Mouse (Mus musculus): ENCODE results near the gene Cyth2. TPM values are rescaled to one million over a fixed set of nuclear protein-coding genes. Genes with fewer than 3 reads are reported as not detected.

Gene Cyth2
- polyA plus RNA-seq (2012; ENCODE audit: insufficient read depth, low replicate concordance): 157 and 160 TPM in 2 replicates

- Histone ChIP-seq H3K4me3 (replicated peaks) (peak within 1 kb of the TSS; percentile 94), H3K36me3 (replicated peaks; ENCODE audit: low read length) (peaks cover 41% of the 10 kb centered on the region), H3K4me1 (peaks cover 39% of the 10 kb centered on the region), H3K27me3 (replicated peaks) (peaks cover 11% of the 10 kb centered on the region), H3K9me3 (no peaks in the 10 kb centered on the region)
- no peak for TF ChIP-seq GATA1 (IDR thresholded peaks at IDR 0.05; ENCODE audit: borderline replicate concordance, low read length)
- TF ChIP-seq FLI1 (IDR thresholded peaks at IDR 0.05; ENCODE audit: low read length): no peak
These were observed at the start of gene Cyth2 for GRCm38 (mm10) chr7:45813787-45814779. TSS of gene Cyth2 (minus strand) at chr7:45814581.

GRCm38 (mm10) chr7:45862804-45863203 lies 48.4 kb upstream of the Cyth2 start:
- TF ChIP-seq FLI1 (IDR thresholded peaks at IDR 0.05; ENCODE audit: low read length) (no peak), GATA1 (IDR thresholded peaks at IDR 0.05; ENCODE audit: borderline replicate concordance, low read length) (no peak)
- H3K9me3 ChIP-seq: no peaks in the 10 kb centered on the region
- no peaks in the 10 kb centered on the region for H3K36me3 ChIP-seq (replicated peaks; ENCODE audit: low read length)
- no peak overlapping the region for H3K4me3 ChIP-seq (replicated peaks)
- H3K4me1 ChIP-seq: peaks cover 62% of the 10 kb centered on the region
- H3K27me3 ChIP-seq (replicated peaks): peaks cover 86% of the 10 kb centered on the region

- H3K36me3 ChIP-seq (replicated peaks; ENCODE audit: low read length): no peaks in the 10 kb centered on the region
- peaks cover 51% of the 10 kb centered on the region for H3K4me1 ChIP-seq
- H3K9me3 ChIP-seq: no peaks in the 10 kb centered on the region; the same call in 1 of the 2 replicates
- TF ChIP-seq GATA1 (IDR thresholded peaks at IDR 0.05; ENCODE audit: borderline replicate concordance, low read length): no peak
- TF ChIP-seq FLI1 (IDR thresholded peaks at IDR 0.05; ENCODE audit: low read length): no peak
- H3K27me3 ChIP-seq (replicated peaks): peaks cover 87% of the 10 kb centered on the region
- no peak overlapping the region for H3K4me3 ChIP-seq (replicated peaks)
These were observed 44.6 kb upstream of the Cyth2 start for GRCm38 (mm10) chr7:45859008-45859407.

DNA sequence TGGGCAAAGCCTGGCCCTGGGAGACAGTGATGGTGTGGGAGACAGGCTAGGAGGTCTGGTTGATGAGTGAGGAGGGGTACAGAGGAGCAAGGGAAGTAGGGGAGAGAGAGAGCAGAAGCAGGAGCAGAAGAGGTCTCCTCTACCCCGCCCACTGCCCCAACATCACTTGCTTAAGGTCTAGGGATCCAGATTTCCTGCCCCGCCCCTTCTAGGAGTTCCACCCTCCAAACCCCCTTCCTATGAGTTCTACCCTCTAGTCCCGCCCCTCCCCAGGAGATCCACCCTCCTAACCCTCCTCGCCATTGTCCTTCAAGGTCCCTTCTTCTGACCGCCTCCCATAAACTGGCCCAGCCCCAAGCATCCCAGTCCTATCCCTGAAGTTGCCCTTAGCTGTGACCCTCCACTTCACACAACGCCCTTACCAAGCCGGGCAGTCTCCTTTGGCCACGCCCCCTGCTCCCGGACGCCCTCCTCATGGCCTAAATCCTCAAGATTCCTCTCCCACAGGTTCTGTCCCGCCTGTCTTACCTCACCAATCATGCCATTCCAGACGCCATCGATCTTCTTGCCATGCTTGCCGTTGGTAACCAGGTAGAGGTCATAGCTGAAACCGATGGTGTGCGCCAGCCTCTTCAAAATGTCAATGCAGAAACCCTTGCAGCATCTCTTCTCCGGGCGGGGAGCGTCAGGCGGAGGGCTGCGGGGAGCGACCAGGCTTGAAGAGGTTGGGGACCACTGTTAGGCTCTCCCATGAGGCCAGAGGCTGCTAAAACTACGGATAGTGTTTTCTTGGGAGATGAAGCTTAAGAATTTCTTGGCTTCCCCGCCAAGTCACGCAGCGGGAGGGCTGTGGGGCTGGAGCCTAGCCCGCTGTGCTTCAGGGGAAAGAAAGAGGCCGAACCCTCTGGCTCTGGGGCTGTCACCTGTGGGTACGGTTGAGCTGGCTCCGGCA lies 42.8 kb upstream of the Cyth2 start:
- TF ChIP-seq FLI1 (IDR thresholded peaks at IDR 0.05; ENCODE audit: low read length): no peak
- TF ChIP-seq GATA1 (IDR thresholded peaks at IDR 0.05; ENCODE audit: borderline replicate concordance, low read length): no peak
- peaks cover 36% of the 10 kb centered on the region for H3K4me1 ChIP-seq
- peaks cover 94% of the 10 kb centered on the region for H3K27me3 ChIP-seq (replicated peaks)
- no peaks in the 10 kb centered on the region for H3K36me3 ChIP-seq (replicated peaks; ENCODE audit: low read length)
- H3K9me3 ChIP-seq: no peaks in the 10 kb centered on the region; the same call in 1 of the 2 replicates
- peak overlapping the region; percentile 84 for H3K4me3 ChIP-seq (replicated peaks)

- Histone ChIP-seq H3K36me3 (replicated peaks; ENCODE audit: low read length) (no peaks in the 10 kb centered on the region), H3K27me3 (replicated peaks) (peaks cover 95% of the 10 kb centered on the region), H3K4me3 (replicated peaks) (no peak overlapping the region), H3K4me1 (peaks cover 30% of the 10 kb centered on the region), H3K9me3 (no peaks in the 10 kb centered on the region; the same call in 1 of the 2 replicates)
- no peak for TF ChIP-seq FLI1 (IDR thresholded peaks at IDR 0.05; ENCODE audit: low read length)
- no peak for TF ChIP-seq GATA1 (IDR thresholded peaks at IDR 0.05; ENCODE audit: borderline replicate concordance, low read length)
These were observed 38.7 kb upstream of the Cyth2 start for GRCm38 (mm10) chr7:45853089-45853488.

DNA sequence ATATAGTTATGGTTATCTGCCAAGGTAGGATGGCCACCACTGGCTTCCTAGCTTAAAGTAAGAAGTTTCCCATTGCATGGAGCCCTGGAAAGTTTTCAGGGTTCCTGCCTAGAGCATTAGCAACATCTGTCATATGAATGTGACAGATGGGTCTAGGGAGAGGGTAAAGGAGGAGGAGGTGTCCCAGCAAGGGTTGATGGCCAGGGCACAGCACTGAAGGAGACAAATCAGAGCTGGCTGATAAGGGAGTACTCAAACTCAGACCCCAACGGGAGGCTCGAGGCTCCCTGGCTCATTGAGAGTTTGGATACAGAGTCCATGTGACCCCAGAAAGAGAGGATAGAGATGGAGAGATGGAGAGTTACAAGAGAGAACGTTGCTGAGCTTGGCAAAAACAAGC lies 36.3 kb upstream of the Cyth2 start:
- Histone ChIP-seq H3K4me3 (replicated peaks) (no peak overlapping the region), H3K27me3 (replicated peaks) (peaks cover 75% of the 10 kb centered on the region), H3K9me3 (peaks cover 6% of the 10 kb centered on the region; the same call in 1 of the 2 replicates), H3K4me1 (peaks cover 11% of the 10 kb centered on the region), H3K36me3 (replicated peaks; ENCODE audit: low read length) (no peaks in the 10 kb centered on the region)
- TF ChIP-seq GATA1 (IDR thresholded peaks at IDR 0.05; ENCODE audit: borderline replicate concordance, low read length): no peak

DNA sequence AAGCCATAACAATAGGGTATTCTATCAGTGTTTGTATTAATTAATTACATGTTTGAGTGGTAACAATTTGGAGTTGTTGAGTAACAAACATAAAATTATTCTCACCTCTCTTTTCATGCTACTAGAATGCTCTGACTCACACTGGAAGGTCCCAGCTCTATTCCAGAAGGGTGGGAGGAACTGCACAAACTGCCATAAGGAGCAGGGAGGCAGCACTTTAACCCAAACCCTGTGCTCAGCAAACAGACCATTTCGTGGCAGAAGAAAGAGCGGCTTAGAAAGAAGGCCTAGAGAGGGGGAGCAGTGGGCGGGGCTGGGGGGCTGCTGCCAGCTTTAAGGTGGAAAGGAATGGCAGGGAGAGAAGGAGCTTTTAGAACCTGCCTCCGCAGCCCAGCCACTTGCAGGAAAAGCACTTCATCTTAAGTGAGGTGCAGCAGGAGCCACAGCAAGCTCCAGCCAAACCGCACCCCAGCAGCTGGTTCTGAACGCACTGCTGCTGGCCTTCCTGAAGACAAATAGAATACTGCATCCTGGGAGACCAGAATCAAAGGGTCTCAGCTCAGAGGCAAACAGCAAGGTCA lies 34.2 kb upstream of the Cyth2 start:
- Histone ChIP-seq H3K27me3 (replicated peaks) (peaks cover 70% of the 10 kb centered on the region), H3K4me3 (replicated peaks) (no peak overlapping the region), H3K36me3 (replicated peaks; ENCODE audit: low read length) (no peaks in the 10 kb centered on the region), H3K4me1 (peaks cover 11% of the 10 kb centered on the region), H3K9me3 (peaks cover 7% of the 10 kb centered on the region)
- TF ChIP-seq GATA1 (IDR thresholded peaks at IDR 0.05; ENCODE audit: borderline replicate concordance, low read length) (no peak), FLI1 (IDR thresholded peaks at IDR 0.05; ENCODE audit: low read length) (no peak)

DNA sequence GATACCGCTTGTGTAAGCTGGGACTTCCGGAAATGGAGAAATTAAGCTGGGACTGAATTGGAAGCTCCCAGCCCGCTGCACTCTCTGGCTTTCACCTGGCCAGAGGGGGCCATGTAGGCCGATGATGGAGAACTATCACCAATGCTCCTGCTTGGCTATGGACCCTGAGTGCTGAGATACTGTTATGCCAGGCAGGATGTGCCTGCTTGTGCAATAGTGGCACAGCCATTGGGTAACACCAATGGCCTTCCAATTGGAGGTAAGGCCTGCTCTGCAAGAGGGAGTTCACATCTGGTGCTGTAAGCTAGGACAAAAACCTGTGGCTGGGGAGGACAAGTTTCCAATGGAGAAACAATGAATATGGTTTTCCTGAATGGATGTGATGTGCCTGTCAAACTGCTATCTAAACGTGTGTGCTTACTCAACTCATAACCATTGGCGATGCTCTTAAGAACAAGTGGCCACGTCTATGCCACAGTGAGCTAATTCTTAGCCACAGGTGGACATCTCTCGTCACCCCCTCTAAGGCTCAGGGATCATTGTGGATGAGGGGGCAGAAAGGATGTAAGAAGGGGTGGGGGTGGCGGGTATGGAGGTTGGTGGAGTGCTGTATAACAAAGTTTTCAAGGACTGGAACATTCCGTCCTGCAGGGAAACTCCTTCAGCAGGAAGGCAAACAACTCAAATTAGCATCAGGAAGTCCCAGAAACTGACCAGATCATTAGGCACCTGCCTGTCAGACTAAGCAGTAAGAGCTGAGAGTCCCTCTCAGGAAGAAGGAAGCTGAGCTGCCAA lies 28.8 kb upstream of the Cyth2 start:
- Histone ChIP-seq H3K4me1 (no peaks in the 10 kb centered on the region; the same call in 1 of the 2 replicates), H3K9me3 (peaks cover 33% of the 10 kb centered on the region), H3K27me3 (replicated peaks) (peaks cover 63% of the 10 kb centered on the region), H3K36me3 (replicated peaks; ENCODE audit: low read length) (no peaks in the 10 kb centered on the region), H3K4me3 (replicated peaks) (no peak overlapping the region)
- TF ChIP-seq GATA1 (IDR thresholded peaks at IDR 0.05; ENCODE audit: borderline replicate concordance, low read length) (no peak), FLI1 (IDR thresholded peaks at IDR 0.05; ENCODE audit: low read length) (no peak)
